Mouse (Mus musculus): ENCODE measurements at regions not wholly inside any gene's neighbourhood (a gene's known extent, or its start where the extent isn't known, plus 50 kb on each side); places are given as distances from the start of the nearest gene placed in this dataset.

DNA sequence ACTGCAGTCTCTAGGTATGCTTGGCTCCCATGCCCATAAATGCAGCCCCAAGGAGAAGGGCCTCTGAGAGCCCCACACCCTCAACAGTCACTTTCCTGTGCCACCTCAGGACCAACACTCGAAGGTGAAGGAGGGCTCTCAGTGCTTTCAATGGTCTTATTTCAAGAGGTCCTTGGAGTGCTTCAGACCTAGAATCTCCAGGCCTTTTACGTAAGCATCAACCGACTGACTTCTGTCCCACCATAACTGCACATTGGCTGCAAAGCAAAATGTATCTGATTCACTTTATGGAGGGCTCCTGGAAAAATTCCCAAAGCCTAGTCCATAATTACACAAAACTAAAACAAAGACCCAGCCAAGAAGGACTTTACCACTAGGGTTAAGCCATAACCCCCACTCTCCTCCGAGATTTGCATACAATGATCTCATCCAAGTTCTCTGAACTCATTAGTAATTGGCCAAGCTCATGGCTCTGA, 605.4 kb upstream of the Nr5a2 start:
- DNase-seq: no peak

GRCm38 (mm10) chr1:137561686-137562085, 601.4 kb upstream of the Nr5a2 start:
- no peak for DNase-seq

GRCm38 (mm10) chr1:137560389-137561268, 600.4 kb upstream of the Nr5a2 start:
- no peak for DNase-seq

DNA sequence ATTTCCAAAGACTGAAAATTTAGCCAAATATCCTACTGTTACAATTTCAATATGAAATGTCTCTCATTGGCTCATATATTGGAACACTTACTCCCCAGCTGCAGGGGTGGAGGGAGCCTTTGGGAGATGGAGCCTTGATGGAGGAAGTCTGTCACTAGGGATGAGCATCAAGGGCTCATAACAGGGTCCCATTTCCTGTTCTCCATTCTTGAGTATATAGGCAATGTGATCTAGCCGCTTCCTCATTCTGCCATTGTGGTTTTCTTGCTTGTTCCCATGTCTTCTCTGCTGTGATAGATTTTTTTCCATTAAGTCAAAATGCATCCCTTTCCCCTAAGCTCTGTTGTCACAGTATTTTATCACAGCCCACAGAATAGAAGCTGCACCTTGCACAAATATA, 589.4 kb upstream of the Nr5a2 start:
- no peak for DNase-seq

GRCm38 (mm10) chr1:137545666-137546065, 585.4 kb upstream of the Nr5a2 start:
- no peak for DNase-seq

- no peak for DNase-seq
Observed at GRCm38 (mm10) chr1:137543828-137544227, 583.6 kb upstream of the Nr5a2 start.

GRCm38 (mm10) chr1:137541453-137541852, 581.2 kb upstream of the Nr5a2 start:
- DNase-seq: no peak

DNA sequence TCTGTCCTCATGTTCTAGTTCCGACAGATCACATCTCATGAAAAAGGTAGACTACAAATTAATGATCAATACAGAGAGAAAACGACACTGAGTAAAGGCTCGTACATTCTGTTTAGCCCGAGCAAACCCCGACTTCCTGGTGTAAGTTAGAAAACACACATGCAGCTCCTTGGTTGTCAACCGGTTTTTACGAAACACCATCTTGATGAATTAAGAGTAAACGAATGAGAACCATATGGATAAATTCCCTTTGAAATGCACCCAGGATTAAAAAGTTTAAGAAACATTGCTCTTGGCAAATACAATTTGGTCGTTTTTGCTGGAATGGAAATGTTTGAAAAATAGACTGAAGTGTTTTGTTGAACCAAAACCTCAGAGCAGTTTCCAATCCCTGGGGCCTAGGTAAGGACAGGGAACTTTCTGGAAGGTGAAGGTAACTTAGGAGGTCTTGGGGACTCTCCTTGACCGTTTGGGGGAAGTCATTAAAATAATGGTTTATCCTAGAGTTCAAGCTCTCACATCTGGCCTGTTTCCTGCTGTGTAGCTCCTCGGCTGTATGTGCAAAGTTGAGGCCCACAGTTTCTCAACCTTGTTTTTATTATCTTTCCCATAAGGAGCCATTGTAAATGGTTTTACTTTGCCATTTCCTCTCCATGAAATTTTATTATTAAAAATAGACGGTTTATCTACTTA, 579.3 kb upstream of the Nr5a2 start:
- no peak for DNase-seq

- no peak for DNase-seq
Observed at GRCm38 (mm10) chr1:137514750-137515149, 554.5 kb upstream of the Nr5a2 start.

DNA sequence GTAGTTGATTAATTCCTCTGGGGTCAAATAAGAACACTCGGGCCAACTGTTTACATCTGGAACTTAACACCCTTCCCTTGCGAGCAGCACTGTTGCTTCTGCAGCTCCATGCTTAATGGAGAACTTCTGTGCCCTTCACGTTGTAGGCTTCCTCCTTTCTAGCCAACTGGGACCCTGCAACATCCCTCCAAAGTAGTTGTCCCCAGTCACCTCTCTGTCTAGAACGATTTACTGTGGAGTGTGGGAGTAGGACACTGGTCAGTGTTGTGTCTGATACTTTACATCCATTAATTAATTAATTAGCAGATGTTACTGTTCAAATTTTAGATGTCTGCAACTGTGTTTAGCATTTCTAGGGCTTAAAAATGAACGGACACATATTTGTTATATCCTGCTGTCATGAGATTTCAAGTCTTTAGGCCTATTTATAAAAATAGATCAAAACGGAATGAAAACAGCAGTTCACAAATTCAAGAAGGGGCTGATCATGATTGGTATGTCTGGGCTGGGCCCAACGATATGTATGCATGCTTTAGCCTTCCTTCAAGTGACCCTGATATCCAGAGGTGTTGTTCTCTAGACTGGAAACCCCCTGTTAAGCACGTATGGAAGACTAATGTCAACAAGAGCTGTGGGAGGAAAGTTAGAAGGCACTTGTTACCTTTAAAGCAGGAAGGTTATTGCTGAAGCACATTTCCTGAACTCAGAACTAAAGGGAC, 543.6 kb upstream of the Nr5a2 start:
- no peak for DNase-seq

DNA sequence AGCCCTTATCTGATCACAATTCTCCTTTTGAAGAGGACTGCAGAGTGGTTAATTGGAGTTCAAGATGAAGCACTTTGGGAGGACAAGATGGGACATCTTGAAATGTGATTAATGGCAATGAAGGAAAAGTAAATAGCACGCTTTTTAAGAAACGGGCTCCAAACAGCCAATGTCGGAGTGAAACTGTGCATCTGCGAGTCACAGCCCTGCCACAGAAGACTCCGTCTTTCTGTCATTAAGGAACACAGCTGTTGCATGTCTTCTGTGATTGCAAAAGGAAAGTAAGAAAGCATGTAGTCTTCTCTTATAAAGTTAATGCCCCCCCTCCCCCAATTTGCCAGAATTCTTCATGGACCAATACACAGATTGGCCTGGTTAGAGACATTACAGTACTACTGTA, 528.0 kb upstream of the Nr5a2 start:
- no peak for DNase-seq

GRCm38 (mm10) chr1:137478459-137478858, 518.2 kb upstream of the Nr5a2 start:
- no peak for DNase-seq

DNA sequence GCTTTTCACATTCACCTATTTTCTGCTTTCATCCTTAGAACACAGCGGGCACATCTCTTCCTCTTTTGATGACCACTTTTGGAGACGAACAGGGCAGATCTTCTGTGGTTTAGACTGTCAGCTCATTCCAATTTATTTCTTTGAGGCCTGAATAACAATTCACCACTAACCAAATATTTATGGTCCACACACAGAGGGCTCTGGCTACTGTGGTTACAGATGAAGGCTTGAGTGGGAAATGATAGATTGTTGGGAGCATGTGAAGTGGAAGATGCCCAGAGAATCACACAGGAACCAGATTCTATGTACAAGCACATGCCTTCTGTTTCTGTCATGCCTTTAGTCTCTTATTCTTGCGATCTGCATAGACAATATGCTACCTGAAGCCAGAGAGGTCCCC, 517.0 kb upstream of the Nr5a2 start:
- no peak for DNase-seq

GRCm38 (mm10) chr1:137474858-137475257, 514.6 kb upstream of the Nr5a2 start:
- DNase-seq: no peak

- DNase-seq: peak; percentile 30
Observed at GRCm38 (mm10) chr1:137473800-137474685, 513.8 kb upstream of the Nr5a2 start.

DNA sequence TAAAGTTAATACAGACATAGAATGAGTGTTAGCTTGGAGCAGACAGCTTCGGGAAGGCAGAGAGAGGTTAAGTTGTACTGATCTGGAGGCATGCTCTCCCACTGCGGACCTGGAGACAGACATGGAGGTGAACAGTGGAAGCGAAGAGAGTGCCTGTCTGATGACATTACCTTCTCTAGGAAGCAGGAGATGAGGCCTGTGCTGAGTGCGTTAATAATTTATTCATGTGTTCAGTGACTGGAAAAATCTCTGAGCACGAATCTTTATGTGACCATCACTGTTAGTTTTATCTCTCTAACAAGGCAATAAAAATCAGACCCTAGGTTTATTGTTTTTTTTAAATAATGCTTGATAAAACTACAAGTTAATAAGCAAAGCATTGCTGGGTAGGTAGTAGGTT, 504.7 kb upstream of the Nr5a2 start:
- DNase-seq: no peak

DNA sequence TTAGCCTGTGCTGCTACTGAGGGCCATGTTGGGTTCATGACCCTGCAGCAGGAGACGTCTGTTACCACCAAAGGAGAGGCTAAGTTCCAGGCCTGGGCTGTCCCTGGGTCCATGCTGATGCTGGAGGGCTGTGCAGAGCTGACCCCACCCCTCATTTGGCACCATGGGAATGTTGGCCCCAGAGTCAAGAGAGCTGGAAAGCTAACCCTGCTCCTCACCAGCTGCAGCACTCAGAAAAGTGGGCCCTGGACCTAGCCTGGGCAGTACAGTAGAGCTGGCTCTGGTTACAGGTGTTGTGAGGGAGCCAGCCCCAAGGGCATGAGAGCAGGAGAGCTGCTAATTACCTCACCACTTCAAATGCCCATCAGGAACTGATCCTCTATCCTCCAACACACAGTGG, 500.9 kb upstream of the Nr5a2 start:
- DNase-seq: no peak

DNA sequence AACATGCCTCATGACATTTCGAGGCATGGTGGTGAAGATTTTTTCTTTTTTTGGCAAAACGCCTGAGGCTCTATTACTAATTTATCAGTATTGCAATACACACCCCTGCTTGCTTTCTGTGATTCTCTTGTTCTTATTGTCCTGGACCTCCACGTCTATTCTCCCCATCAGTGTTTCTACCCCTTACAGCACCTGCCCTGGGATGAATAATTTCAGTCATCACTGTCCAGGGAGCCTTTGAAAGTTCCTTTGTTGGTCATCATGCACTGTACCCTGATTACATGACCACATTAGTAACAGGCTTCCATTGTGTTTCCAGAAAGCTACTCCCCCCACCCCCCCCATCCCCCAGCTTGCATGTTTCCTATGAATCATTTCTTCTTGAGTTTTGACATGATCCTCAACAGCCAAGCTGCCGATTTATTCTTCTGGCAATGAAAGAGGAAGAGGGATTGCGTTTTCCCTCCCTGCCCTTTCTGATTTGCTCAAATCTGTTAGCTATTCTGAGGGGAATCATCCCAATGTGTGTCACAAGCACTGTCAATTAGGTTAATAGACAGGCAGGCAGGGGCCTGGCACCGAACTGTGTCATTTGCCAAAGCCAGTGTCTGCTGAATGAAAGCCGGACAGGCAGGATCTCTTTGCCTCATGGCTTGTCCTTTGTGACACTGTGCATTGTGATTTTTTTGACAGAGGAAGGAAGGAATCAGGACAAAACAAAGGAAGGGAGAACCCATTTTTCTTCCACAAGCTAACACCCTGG, 493.4 kb upstream of the Nr5a2 start:
- no peak for DNase-seq

- DNase-seq: no peak
Observed at GRCm38 (mm10) chr1:137452749-137453148, 492.5 kb upstream of the Nr5a2 start.

DNA sequence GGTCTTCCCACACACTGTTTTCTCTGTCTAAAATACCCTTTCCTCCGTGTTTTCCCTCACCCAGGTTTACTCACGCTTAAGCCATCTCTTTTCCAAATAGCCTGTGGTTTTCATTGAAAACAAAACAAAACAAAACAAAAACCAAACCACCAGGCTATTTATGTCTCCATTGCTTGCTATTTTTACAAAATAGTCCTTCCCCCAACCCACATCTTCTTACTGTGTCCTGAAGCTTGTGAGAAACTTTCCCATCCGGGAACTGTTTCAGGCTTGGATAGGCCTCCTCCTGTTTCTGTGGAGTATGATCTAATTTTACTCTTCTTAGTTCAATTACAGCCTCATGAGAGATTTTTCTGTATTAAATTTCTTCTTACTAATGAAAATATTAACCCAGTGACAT, 486.2 kb upstream of the Nr5a2 start:
- DNase-seq: no peak

DNA sequence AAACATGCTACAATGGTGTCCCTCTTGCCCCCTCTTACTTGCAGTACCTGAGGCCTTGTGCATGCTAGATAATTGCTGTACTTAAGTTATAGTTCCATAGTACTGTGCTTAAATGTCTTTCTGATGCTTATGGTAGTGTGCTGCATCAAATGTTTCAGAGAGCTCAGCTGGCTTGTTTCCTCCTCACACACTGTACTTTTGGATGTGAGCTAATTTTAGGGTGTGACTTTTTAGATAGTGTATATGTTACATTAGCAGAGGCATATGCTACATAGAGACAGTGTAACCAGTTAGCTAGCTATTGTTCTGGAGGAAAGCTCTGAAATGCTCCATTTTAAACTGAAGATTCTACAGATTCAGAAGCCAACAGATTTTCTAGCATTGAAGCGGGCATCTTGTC, 467.9 kb upstream of the Nr5a2 start:
- no peak for DNase-seq
